Mouse (Mus musculus): ENCODE measurements around the gene R3hdml.
A peak's percentile ranks its signal among the peaks of the same experiment; 100 is the strongest.

The R3hdml gene

DNA sequence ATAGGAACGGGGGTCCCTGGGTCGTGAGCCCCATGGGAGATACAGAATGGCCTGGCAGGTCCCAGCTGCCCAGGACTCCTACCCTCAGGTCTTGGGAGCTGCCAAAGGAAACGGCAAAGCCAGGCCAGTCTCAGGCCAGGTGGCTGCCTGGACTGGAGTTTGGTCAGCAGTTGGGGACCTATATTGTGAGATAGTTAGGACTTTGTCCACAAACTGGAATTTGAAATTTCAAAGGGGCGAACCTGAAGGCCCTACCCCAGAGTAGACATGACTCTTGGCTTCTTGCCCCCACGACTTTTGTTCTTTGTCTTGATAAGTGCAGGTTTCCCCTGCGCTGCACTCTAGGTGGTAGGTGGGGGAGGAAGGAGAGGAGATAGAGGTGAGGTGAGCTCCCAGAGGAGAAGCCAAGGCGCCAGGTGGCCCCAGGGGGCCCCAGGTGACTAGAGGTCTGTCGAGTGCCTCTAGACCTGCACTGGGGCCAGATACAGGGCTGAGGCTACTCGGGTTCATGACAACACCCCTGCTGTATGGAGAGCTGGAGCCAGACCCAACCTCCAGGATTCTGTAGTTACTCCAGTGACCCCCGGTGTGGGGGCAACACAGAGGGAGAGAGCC is 49.6 kb downstream of the R3hdml start:
- peak; percentile 73 for DNase-seq

DNA sequence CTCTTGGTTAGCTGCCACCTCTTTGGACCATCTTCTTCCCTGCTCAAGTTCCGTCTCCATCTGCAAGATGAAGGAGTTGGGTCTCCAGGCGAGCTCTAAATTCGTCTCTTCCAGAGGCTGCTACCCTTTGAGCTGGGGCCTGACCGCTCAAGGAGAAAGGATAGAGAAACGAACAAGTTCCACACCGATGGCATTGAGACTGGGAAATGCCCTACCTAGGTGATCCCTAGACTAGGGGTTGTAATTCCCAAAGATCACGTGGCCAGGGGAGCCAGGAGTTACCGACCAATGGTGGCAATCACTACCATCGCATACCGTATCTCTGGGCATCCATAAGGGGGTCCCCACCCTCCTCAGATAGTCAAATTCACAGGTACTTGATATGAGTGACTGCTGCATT is 50.6 kb downstream of the R3hdml start:
- DNase-seq: no peak

DNA sequence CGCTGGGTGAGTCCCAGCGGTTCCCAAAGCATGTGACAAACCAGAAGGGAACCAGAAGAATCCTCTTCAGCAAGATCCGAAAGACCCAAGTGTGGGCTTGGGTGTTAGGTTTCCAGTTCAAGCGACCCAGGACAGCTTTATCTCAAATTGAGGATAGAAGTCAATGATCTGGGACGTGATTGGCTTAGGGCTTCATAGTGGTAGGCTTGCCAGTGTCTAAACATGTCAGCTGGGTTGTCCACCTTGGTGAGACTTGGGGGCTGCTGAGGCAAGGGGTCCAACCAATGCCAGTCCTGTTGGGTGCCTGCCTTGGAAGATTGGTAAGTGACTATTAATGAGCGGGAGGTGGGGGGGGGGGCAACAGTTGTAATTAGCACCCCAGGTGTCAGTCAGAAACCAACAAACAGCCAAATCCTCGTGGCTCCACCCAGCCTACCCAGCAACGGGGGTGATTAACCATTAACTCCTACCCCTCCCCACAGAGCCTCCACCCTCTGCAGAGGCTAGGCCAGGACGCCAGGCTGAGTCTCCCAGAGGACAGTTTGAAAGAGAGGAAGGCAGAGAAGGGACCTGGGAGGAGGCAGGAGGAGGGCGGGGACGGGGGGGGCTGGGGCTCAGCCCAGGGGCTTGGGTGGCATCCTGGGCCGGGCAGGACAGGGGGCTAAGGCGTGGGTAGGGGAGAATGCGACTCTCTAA is 54.7 kb downstream of the R3hdml start:
- DNase-seq: peak; percentile 84

DNA sequence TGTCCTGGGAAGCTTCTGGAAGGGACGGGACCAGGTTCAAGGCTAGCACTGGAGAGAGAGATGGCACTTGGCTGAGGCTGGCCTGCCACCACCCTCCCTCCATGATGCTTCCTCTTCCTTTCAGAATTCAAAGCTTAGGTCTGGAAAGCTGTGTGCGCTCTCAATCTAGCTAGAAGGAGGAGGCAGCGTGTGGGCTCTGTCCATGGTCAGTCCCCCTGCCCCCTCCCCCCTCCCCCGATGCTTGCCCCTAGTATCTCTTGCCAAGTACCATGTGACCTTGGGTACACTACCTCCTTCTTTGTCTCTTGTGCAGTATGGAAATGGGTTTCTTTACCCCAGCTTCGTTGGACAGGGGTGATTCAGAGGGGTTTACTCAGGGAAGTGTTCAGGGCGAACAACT is 56.7 kb downstream of the R3hdml start:
- no peak for DNase-seq

- DNase-seq: peak; percentile 77
Measured at GRCm38 (mm10) chr2:163549786-163550185, 57.7 kb downstream of the R3hdml start.
